ENCODE assay signal across 8 mouse cellular contexts in the genomic region with DNA sequence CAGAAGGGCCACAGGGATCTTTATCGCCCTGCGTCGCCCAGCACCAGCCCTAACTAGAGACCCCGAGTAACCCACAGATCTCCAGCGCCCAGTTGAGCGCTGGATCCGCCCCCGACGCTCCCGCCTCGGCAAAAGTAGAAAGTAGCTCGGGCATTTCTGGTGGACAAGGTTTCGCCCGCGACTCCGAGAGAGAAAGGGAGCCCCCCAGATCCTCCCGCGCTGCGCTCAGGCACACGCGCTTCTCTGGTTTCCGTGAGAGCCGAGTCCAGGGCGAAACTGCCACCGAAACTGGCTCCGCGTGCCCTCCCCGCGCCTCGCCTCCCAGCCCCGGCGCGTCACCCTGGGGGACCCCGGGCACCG. TPM values are rescaled to one million over a fixed set of nuclear protein-coding genes. Genes with fewer than 3 reads are reported as not detected.
DNase-seq lines count a peak whose midpoint lies in the region; ATAC-seq and TF ChIP-seq lines count a peak whose summit lies in the region.

No protein-coding gene starts in this region.

- peaks cover 6% of the 10 kb centered on the region; the same call in 1 of the 2 replicates for H3K4me1 ChIP-seq in spleen, adult 2 months (ENCODE audit: control insufficient read depth, insufficient read depth, insufficient read length)
- H3K4me1 ChIP-seq in hindbrain, embryonic 15.5 days (replicated peaks): peaks cover 25% of the 10 kb centered on the region
- peaks cover 21% of the 10 kb centered on the region for H3K4me1 ChIP-seq in midbrain, embryonic 13.5 days (replicated peaks)

- H3K9ac ChIP-seq in hindbrain, embryonic 15.5 days: peak overlapping the region; percentile 58
- peak overlapping the region; percentile 65 for H3K9ac ChIP-seq in midbrain, embryonic 13.5 days (replicated peaks)

- no peaks in the 10 kb centered on the region for H3K9me3 ChIP-seq in hindbrain, embryonic 15.5 days
- H3K9me3 ChIP-seq in midbrain, embryonic 13.5 days: no peaks in the 10 kb centered on the region

- DNase-seq in gastrocnemius, adult 2 months: no peak
- no peak for DNase-seq in gastrocnemius, postnatal 4 days (ENCODE audit: low spot score in 2 of 2)
- no peak for DNase-seq in spleen, adult 2 months (ENCODE audit: low read depth in 1 of 2, low spot score in 2 of 2)
- no peak for DNase-seq in spleen, adult 12 weeks (ENCODE audit: low spot score)
- DNase-seq in ovary, postnatal 36 days (ENCODE audit: low spot score): no peak
- no peak for DNase-seq in ovary, postnatal 14 days (ENCODE audit: low spot score)

- WGBS in spleen, adult 2 months: 2% methylated on average over 35 of the region's 35 CpGs
- WGBS in hindbrain, embryonic 15.5 days: under 1% methylated on average over 35 of the region's 35 CpGs
- under 1% methylated on average over 34 of the region's 35 CpGs for WGBS in midbrain, embryonic 13.5 days

- H3K4me2 ChIP-seq in hindbrain, embryonic 15.5 days: peak overlapping the region; percentile 100
- peak overlapping the region; percentile 99 for H3K4me2 ChIP-seq in midbrain, embryonic 13.5 days (replicated peaks)

- no peaks in the 10 kb centered on the region for H3K36me3 ChIP-seq in spleen, adult 2 months (ENCODE audit: control insufficient read depth, insufficient read depth, low read length)
- no peaks in the 10 kb centered on the region for H3K36me3 ChIP-seq in hindbrain, embryonic 15.5 days
- H3K36me3 ChIP-seq in midbrain, embryonic 13.5 days: no peaks in the 10 kb centered on the region

- no peak for TF ChIP-seq CTCF in gastrocnemius, adult 2 months (IDR thresholded peaks at IDR 0.05)
- TF ChIP-seq CTCF in spleen, adult 2 months (IDR thresholded peaks at IDR 0.05; ENCODE audit: extremely low read depth, insufficient read depth, insufficient read length, insufficient replicate concordance): no peak

- no peak for TF ChIP-seq POLR2A in spleen, adult 2 months (IDR thresholded peaks at IDR 0.05; ENCODE audit: low read depth, low read length)

- H3K27ac ChIP-seq in gastrocnemius, adult 2 months: no peak overlapping the region
- no peak overlapping the region for H3K27ac ChIP-seq in spleen, adult 2 months (ENCODE audit: insufficient read depth, low read length)
- no peak overlapping the region; the same call in 1 of the 2 replicates for H3K27ac ChIP-seq in hindbrain, embryonic 15.5 days (replicated peaks)
- H3K27ac ChIP-seq in midbrain, embryonic 13.5 days: no peak overlapping the region

- intact Hi-C loops in gastrocnemius, adult 2 months (cut with DNase I): no loop called here

- peak; percentile 68 for ATAC-seq in hindbrain, embryonic 15.5 days (ENCODE audit: low FRiP score, low read depth)
- peak; percentile 55 for ATAC-seq in midbrain, embryonic 13.5 days

- peak overlapping the region; percentile 74 for H3K4me3 ChIP-seq in gastrocnemius, adult 2 months
- H3K4me3 ChIP-seq in spleen, adult 2 months (ENCODE audit: extremely low read depth, insufficient read depth, insufficient read length): peak overlapping the region; percentile 28; the same call in 1 of the 2 replicates
- H3K4me3 ChIP-seq in hindbrain, embryonic 15.5 days: peak overlapping the region; percentile 83
- H3K4me3 ChIP-seq in midbrain, embryonic 13.5 days (replicated peaks): peak overlapping the region; percentile 65

- H3K27me3 ChIP-seq in spleen, adult 2 months (ENCODE audit: control insufficient read depth, insufficient read depth, low read length): peaks cover 17% of the 10 kb centered on the region
- H3K27me3 ChIP-seq in hindbrain, embryonic 15.5 days: peaks cover 53% of the 10 kb centered on the region
- peaks cover 55% of the 10 kb centered on the region for H3K27me3 ChIP-seq in midbrain, embryonic 13.5 days

RNA-seq across cellular contexts. Expression of gene Ocln, which starts 0.5 kb away (rescaled TPM):
- total RNA-seq in gastrocnemius, adult 2 months (2021): under 1 TPM in 1 of 2 experiments, not detected in 1; 0.15 TPM
- total RNA-seq in gastrocnemius, postnatal 4 days (2021): under 1 TPM; 0.29 to 0.54 TPM
- 0.07 and 0.09 TPM in 2 replicates for polyA plus RNA-seq in spleen, adult 2 months (2012; rRNA removed)
- 10.9 and 12.4 TPM in 2 replicates for polyA plus RNA-seq in hindbrain, embryonic 15.5 days (2015; fragmentation: Nextera tagmentation; extraction: Ambion mirVana)
- 3.6 and 4.3 TPM in 2 replicates for polyA plus RNA-seq in midbrain, embryonic 13.5 days (2015; fragmentation: Nextera tagmentation; extraction: Ambion mirVana)

RNA-seq across cellular contexts. Expression of gene Gtf2h2, which starts 59.6 kb away (rescaled TPM):
- 10 to 100 TPM; 20.7 to 22.4 TPM for total RNA-seq in gastrocnemius, adult 2 months (2021)
- 10 to 100 TPM; 26.4 to 27.9 TPM for total RNA-seq in gastrocnemius, postnatal 4 days (2021)
- polyA plus RNA-seq in spleen, adult 2 months (2012; rRNA removed): 16.7 and 17.0 TPM in 2 replicates
- polyA plus RNA-seq in hindbrain, embryonic 15.5 days (2015; fragmentation: Nextera tagmentation; extraction: Ambion mirVana): 62.9 and 70.6 TPM in 2 replicates
- 75.9 and 79.6 TPM in 2 replicates for polyA plus RNA-seq in midbrain, embryonic 13.5 days (2015; fragmentation: Nextera tagmentation; extraction: Ambion mirVana)

Comparison
In these comparisons a context has a peak if more than half of its experiments do, and no peak if none do; other contexts are left out.
1. H3K4me3 ChIP-seq: peak in every context shown above with its lines; median percentile 83 in hindbrain, embryonic 15.5 days; 74 in gastrocnemius, adult 2 months; 65 in midbrain, embryonic 13.5 days; 28 in spleen, adult 2 months.